Mouse (Mus musculus): ENCODE data around the gene Actrt2. TPM values are rescaled to one million over a fixed set of nuclear protein-coding genes. Genes with fewer than 3 reads are reported as not detected.

Gene Actrt2
- total and polyA plus RNA-seq, 2 experiments from 2014 or later, result not detected

DNA sequence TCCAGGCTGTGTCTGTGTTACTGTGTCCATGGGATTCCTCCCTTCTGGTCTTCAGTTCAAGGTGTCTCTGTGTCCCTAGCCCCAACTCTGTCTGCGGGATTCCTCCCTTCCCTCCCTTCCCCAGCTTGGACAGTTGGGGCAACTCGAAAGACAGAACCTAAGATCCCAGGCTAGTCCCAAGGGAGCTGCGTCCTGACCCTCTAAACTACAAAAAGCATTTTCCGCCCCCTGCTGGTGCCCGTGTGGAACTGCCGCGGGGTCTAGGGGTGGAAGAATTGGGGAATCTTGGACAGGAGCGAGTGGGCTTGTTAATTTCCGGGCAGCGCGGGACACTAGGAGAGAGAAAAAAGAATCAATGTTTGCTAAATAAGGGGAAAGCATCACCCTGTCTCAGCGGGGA, 6.9 kb upstream of the Actrt2 start:
- no peak overlapping the region for H3K9ac ChIP-seq (replicated peaks; ENCODE audit: low read depth, low read length)
- H3K4me3 ChIP-seq (ENCODE audit: low read depth, low read length), result no peak overlapping the region
- DNase-seq (ENCODE audit: low spot score) (no peak), ATAC-seq (ENCODE audit: insufficient read depth, low read depth) (no peak)
- no peaks in the 10 kb centered on the region for H3K9me3 ChIP-seq (replicated peaks; ENCODE audit: control insufficient read depth, low read length)
- no peaks in the 10 kb centered on the region for H3K36me3 ChIP-seq (replicated peaks; ENCODE audit: control insufficient read depth, insufficient read depth, low read length)
- peak; percentile 81 for TF ChIP-seq CTCF (IDR thresholded peaks at IDR 0.05; ENCODE audit: low read depth)
- no peak for TF ChIP-seq EP300 (IDR thresholded peaks at IDR 0.05; ENCODE audit: low read depth)
- H3K27me3 ChIP-seq (ENCODE audit: control insufficient read depth, insufficient read depth, low read length), result 0 out of 2 replicates have a peak, but pooled peaks cover 4% of the 10 kb centered on the region
- H3K4me2 ChIP-seq (ENCODE audit: low read depth, low read length), result no peak overlapping the region
- H3K27ac ChIP-seq (ENCODE audit: low read depth), result no peak overlapping the region
- WGBS, result 4% methylated on average over 12 of the region's 12 CpGs
- H3K4me1 ChIP-seq (ENCODE audit: control insufficient read depth, insufficient read depth), result no peaks in the 10 kb centered on the region

- TF ChIP-seq EP300 (IDR thresholded peaks at IDR 0.05; ENCODE audit: low read depth) (no peak), CTCF (IDR thresholded peaks at IDR 0.05; ENCODE audit: low read depth) (no peak)
- 0 out of 2 replicates have a peak, but pooled peaks cover 4% of the 10 kb centered on the region for H3K27me3 ChIP-seq (ENCODE audit: control insufficient read depth, insufficient read depth, low read length)
- DNase-seq (ENCODE audit: low spot score) (no peak), ATAC-seq (ENCODE audit: insufficient read depth, low read depth) (no peak)
- no peak overlapping the region for H3K4me3 ChIP-seq (ENCODE audit: low read depth, low read length)
- WGBS, result 70% methylated on average over 4 of the region's 4 CpGs
- H3K9me3 ChIP-seq (replicated peaks; ENCODE audit: control insufficient read depth, low read length), result no peaks in the 10 kb centered on the region
- no peak overlapping the region for H3K4me2 ChIP-seq (ENCODE audit: low read depth, low read length)
- no peaks in the 10 kb centered on the region for H3K4me1 ChIP-seq (ENCODE audit: control insufficient read depth, insufficient read depth)
- no peak overlapping the region for H3K27ac ChIP-seq (ENCODE audit: low read depth)
- no peak overlapping the region for H3K9ac ChIP-seq (replicated peaks; ENCODE audit: low read depth, low read length)
- H3K36me3 ChIP-seq (replicated peaks; ENCODE audit: control insufficient read depth, insufficient read depth, low read length), result no peaks in the 10 kb centered on the region
Measured at GRCm38 (mm10) chr4:154673986-154674385, 6.3 kb upstream of the Actrt2 start.

DNA sequence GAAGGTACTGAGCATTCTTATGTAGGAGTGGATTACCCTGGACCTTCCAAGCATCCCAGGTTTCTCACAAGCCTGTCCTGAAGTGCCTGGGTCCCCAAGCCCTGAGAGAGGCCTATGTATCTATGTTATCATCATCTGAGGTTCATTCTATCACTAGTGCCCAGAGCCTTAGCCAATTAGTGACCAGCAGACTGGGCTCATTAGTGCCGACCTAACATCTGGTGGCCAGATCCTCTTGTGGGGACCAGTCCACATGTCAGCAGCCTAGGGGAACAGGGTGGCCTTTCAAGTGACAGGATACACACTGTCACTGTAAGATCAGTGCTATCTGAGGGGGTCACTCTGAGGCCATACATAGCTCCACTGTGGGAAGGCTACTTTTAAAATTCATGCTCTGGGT, 4.4 kb upstream of the Actrt2 start:
- Histone ChIP-seq H3K4me2 (ENCODE audit: low read depth, low read length) (no peak overlapping the region), H3K27me3 (ENCODE audit: control insufficient read depth, insufficient read depth, low read length) (0 out of 2 replicates have a peak, but pooled peaks cover 6% of the 10 kb centered on the region), H3K4me1 (ENCODE audit: control insufficient read depth, insufficient read depth) (no peaks in the 10 kb centered on the region), H3K9me3 (replicated peaks; ENCODE audit: control insufficient read depth, low read length) (no peaks in the 10 kb centered on the region), H3K36me3 (replicated peaks; ENCODE audit: control insufficient read depth, insufficient read depth, low read length) (no peaks in the 10 kb centered on the region), H3K9ac (replicated peaks; ENCODE audit: low read depth, low read length) (no peak overlapping the region), H3K27ac (ENCODE audit: low read depth) (no peak overlapping the region), H3K4me3 (ENCODE audit: low read depth, low read length) (no peak overlapping the region)
- DNase-seq (ENCODE audit: low spot score), result no peak
- WGBS, result 46% methylated on average over 1 of the region's 1 CpGs
- ATAC-seq (ENCODE audit: insufficient read depth, low read depth), result no peak
- no peak for TF ChIP-seq EP300 (IDR thresholded peaks at IDR 0.05; ENCODE audit: low read depth)

DNA sequence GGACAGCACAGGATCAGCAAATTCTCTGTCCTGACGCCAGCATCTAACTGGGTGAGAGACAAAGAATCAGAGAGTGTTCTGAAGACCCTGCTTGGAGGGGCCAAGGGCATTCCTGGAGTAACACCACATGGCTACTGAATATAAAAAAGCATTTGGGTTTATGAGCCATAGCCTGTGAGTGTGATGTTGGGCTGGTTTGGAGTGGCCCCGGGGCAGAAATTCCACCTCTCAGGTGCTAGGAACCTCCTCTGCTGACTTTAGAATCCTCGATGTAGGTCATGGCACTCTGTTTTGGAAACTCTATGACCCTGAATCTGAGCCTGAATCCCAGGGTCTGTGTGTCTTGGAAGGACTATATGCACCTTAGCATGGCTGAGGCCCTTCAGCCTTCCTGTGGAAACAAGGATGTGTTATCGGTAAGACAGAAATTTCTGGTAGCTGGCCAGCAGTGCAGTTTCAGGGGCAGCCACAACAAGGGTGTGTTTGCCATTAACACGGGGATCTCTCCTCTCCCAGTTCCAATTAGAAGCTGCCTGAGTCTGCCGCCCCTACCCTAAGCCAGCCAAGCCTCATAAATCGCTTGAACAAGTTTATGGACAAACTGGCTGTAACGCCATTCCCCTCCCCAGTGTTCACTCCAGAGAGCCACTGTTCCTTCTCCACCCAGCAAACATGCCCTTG, 3.7 kb upstream of the Actrt2 start:
- H3K9me3 ChIP-seq (replicated peaks; ENCODE audit: control insufficient read depth, low read length), result no peaks in the 10 kb centered on the region
- no peak overlapping the region for H3K27ac ChIP-seq (ENCODE audit: low read depth)
- H3K36me3 ChIP-seq (replicated peaks; ENCODE audit: control insufficient read depth, insufficient read depth, low read length), result no peaks in the 10 kb centered on the region
- TF ChIP-seq CTCF (IDR thresholded peaks at IDR 0.05; ENCODE audit: low read depth), result no peak
- DNase-seq (ENCODE audit: low spot score), result no peak
- ATAC-seq (ENCODE audit: insufficient read depth, low read depth), result no peak
- no peak overlapping the region for H3K9ac ChIP-seq (replicated peaks; ENCODE audit: low read depth, low read length)
- no peaks in the 10 kb centered on the region for H3K4me1 ChIP-seq (ENCODE audit: control insufficient read depth, insufficient read depth)
- no peak overlapping the region for H3K4me3 ChIP-seq (ENCODE audit: low read depth, low read length)
- 0 out of 2 replicates have a peak, but pooled peaks cover 4% of the 10 kb centered on the region for H3K27me3 ChIP-seq (ENCODE audit: control insufficient read depth, insufficient read depth, low read length)
- WGBS, result 68% methylated on average over 8 of the region's 8 CpGs
- H3K4me2 ChIP-seq (ENCODE audit: low read depth, low read length), result no peak overlapping the region

DNA sequence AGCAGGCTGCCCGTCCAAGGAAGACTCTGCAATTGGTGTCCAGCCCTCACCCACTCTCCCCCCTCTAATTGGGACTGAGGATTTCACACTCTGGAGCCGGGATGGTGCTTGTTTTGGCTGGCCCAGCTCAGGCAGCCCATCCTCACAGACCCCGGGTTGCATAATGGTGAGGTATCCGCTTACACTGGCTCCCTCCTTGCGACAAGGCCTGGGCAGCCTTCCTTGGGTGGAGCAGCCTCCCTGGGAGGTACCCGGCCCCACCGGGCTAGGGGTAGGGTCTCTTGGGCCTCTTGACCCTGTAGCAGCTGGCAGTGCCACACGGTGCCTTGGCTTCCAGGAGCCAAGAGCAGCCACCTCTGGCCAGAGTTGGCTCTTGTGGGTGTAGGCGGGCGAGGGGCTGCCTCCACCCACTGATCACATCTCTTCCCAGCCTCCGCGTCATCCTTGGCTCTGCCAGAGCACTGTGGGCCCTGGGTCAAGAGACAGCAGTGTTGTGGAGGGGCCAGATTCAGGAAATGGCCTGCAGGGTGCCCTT, 4.9 kb downstream of the Actrt2 start:
- no peak for DNase-seq (ENCODE audit: low spot score)
- H3K4me1 ChIP-seq (ENCODE audit: control insufficient read depth, insufficient read depth), result no peaks in the 10 kb centered on the region
- no peaks in the 10 kb centered on the region for H3K36me3 ChIP-seq (replicated peaks; ENCODE audit: control insufficient read depth, insufficient read depth, low read length)
- no peak for ATAC-seq (ENCODE audit: insufficient read depth, low read depth)
- H3K4me3 ChIP-seq (ENCODE audit: low read depth, low read length), result no peak overlapping the region
- 0 out of 2 replicates have a peak, but pooled peaks cover 4% of the 10 kb centered on the region for H3K27me3 ChIP-seq (ENCODE audit: control insufficient read depth, insufficient read depth, low read length)
- no peak overlapping the region for H3K27ac ChIP-seq (ENCODE audit: low read depth)
- WGBS, result 63% methylated on average over 12 of the region's 12 CpGs
- H3K9ac ChIP-seq (replicated peaks; ENCODE audit: low read depth, low read length), result no peak overlapping the region
- H3K9me3 ChIP-seq (replicated peaks; ENCODE audit: control insufficient read depth, low read length), result no peaks in the 10 kb centered on the region
- TF ChIP-seq CTCF (IDR thresholded peaks at IDR 0.05; ENCODE audit: low read depth) (no peak), EP300 (IDR thresholded peaks at IDR 0.05; ENCODE audit: low read depth) (no peak)
- H3K4me2 ChIP-seq (ENCODE audit: low read depth, low read length), result no peak overlapping the region

- no peak overlapping the region for H3K27ac ChIP-seq (ENCODE audit: low read depth)
- H3K9ac ChIP-seq (replicated peaks; ENCODE audit: low read depth, low read length), result no peak overlapping the region
- ATAC-seq (ENCODE audit: insufficient read depth, low read depth) (no peak), DNase-seq (ENCODE audit: low spot score) (no peak)
- H3K9me3 ChIP-seq (replicated peaks; ENCODE audit: control insufficient read depth, low read length), result no peaks in the 10 kb centered on the region
- H3K4me3 ChIP-seq (ENCODE audit: low read depth, low read length), result no peak overlapping the region
- H3K4me2 ChIP-seq (ENCODE audit: low read depth, low read length), result no peak overlapping the region
- H3K36me3 ChIP-seq (replicated peaks; ENCODE audit: control insufficient read depth, insufficient read depth, low read length), result no peaks in the 10 kb centered on the region
- WGBS, result 64% methylated on average over 6 of the region's 6 CpGs
- H3K4me1 ChIP-seq (ENCODE audit: control insufficient read depth, insufficient read depth), result no peaks in the 10 kb centered on the region
- TF ChIP-seq EP300 (IDR thresholded peaks at IDR 0.05; ENCODE audit: low read depth) (no peak), CTCF (IDR thresholded peaks at IDR 0.05; ENCODE audit: low read depth) (no peak)
- 0 out of 2 replicates have a peak, but pooled peaks cover 2% of the 10 kb centered on the region for H3K27me3 ChIP-seq (ENCODE audit: control insufficient read depth, insufficient read depth, low read length)
Measured at GRCm38 (mm10) chr4:154661256-154661655, 6.4 kb downstream of the Actrt2 start.
